Mouse (Mus musculus) kidney, adult 11 months (tissue): ENCODE results near the gene Sema4f.

ENCODE experiments used
- DNase-seq: peaks from one replicate; pipeline ENCODE4 v3.0.0; 2022

Sema4f gene

DNA sequence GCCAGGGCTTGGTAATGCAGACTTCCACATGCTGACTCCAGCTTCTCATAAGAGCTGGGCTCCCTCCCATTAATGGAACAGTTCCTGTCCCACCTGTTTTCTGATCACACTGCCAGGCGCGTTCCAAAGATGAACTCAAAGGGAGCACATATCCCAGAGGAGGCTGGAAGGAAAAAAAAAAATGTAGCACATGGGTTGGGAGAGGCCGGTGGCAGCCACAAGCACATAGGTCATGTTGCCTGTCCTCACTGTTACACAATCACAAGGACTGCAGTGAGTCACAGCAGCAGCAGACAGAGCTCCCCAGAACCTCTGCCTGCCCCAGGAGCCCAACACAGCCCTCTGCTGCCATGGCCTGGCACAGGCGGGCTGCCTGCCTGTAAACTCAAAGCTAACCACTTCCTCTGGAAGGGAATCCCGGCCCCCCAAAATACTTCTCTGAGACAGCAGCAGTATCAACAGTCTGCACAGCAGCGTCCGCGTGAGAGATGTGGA, 76.1 kb downstream of the Sema4f start:
- DNase-seq = no peak

DNA sequence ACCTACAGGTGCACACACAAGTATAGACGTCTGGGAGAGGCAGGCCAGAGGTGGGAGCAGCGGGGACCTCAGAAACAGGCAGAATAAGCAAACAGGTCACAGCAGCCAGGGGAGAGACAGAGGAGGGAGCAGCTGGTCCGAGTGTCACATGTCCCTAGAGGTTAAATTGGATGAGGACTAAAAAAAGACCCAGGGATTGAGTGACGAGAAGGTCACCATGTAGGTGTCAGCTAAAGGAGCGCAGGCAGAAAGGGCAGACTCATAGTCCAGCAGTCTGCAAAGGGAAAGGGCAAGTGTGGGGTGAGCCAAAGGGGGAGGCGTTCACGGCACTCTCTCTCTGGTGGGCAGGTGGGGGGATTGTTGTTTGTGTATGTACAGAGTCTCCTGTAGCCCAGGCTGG, 77.1 kb downstream of the Sema4f start:
- DNase-seq = no peak

DNA sequence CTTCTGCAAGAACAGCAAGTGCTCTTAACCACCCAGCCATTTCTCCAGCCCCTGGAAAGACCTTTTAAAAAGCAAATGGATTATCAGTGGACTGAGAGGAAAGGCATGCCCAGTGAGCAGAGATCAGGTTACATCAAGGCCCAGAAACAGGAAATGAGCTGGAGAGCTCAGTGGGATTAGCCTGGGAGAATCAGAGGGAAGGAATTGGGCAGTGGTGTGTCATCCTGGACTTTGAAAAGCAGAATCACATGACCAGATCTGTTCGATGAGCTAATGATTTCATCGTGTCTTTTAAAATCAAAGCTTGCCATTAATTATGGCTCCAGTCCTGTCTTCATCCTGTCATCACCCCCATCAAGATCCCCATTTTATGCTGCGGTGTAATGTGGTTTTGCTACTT, 77.5 kb downstream of the Sema4f start:
- no peak for DNase-seq
